Mouse (Mus musculus): Measurements from ENCODE around the gene Msl3l2. TPM values are rescaled to one million over a fixed set of nuclear protein-coding genes. Genes with fewer than 3 reads are reported as not detected.

Msl3l2 gene
- total and polyA plus RNA-seq, 3 experiments = not detected

GRCm38 (mm10) chr10:56148920-56149319 lies 42.2 kb downstream of the Msl3l2 start:
- H3K9ac ChIP-seq (ENCODE audit: control insufficient read depth, low read depth, low read length, poor library complexity, severe bottlenecking) = no peak overlapping the region
- H3K27ac ChIP-seq (ENCODE audit: control insufficient read depth, low read depth, low read length) = no peak overlapping the region
- H3K27me3 ChIP-seq (ENCODE audit: control insufficient read depth in 1 of 2, insufficient read depth in 2 of 2, low read length in 2 of 2) = no peaks in the 10 kb centered on the region
- no peaks in the 10 kb centered on the region for H3K79me2 ChIP-seq (ENCODE audit: control insufficient read depth, insufficient read depth, low read length, poor library complexity)
- no peaks in the 10 kb centered on the region for H3K4me1 ChIP-seq (ENCODE audit: control insufficient read depth in 1 of 2, insufficient read depth in 2 of 2, low read length in 2 of 2)
- TF ChIP-seq RAD21 (IDR thresholded peaks at IDR 0.05; ENCODE audit: low read depth, low read length) (no peak), RCOR1 (IDR thresholded peaks at IDR 0.05; ENCODE audit: low read depth, low read length) (no peak), MYB (IDR thresholded peaks at IDR 0.05; ENCODE audit: low read depth, low read length) (no peak), MEF2A (IDR thresholded peaks at IDR 0.05; ENCODE audit: extremely low read depth, insufficient replicate concordance, low read depth, low read length, poor library complexity, severe bottlenecking) (no peak), USF1 (IDR thresholded peaks at IDR 0.05; ENCODE audit: low read depth, low read length) (no peak), ZC3H11A (IDR thresholded peaks at IDR 0.05; ENCODE audit: low read depth, low read length) (no peak), ELF1 (IDR thresholded peaks at IDR 0.05; ENCODE audit: low read depth, low read length) (no peak), POLR2AphosphoS5 (IDR thresholded peaks at IDR 0.05; ENCODE audit: borderline replicate concordance, low read depth, low read length) (no peak), EP300 (IDR thresholded peaks at IDR 0.05; ENCODE audit: low read depth in 1 of 2, low read length in 2 of 2) (no peak)
- DNase-seq (ENCODE audit: low read depth, low spot score) = no peak
- H3K36me3 ChIP-seq (ENCODE audit: control insufficient read depth in 1 of 2, insufficient read depth in 2 of 2, low read length in 2 of 2) = no peaks in the 10 kb centered on the region
- H3K9me3 ChIP-seq (replicated peaks; ENCODE audit: insufficient read depth, low read length) = no peaks in the 10 kb centered on the region
- no peak overlapping the region for H3K4me3 ChIP-seq (ENCODE audit: control insufficient read depth in 1 of 2, insufficient read depth in 1 of 2, low read depth in 2 of 2, low read length in 2 of 2)

GRCm38 (mm10) chr10:56156956-56157355 lies 50.2 kb downstream of the Msl3l2 start:
- no peaks in the 10 kb centered on the region for H3K27me3 ChIP-seq (ENCODE audit: control insufficient read depth in 1 of 2, insufficient read depth in 2 of 2, low read length in 2 of 2)
- no peaks in the 10 kb centered on the region for H3K79me2 ChIP-seq (ENCODE audit: control insufficient read depth, insufficient read depth, low read length, poor library complexity)
- no peak overlapping the region for H3K4me3 ChIP-seq (ENCODE audit: control insufficient read depth in 1 of 2, insufficient read depth in 1 of 2, low read depth in 2 of 2, low read length in 2 of 2)
- no peak for DNase-seq (ENCODE audit: low read depth, low spot score)
- H3K4me1 ChIP-seq (ENCODE audit: control insufficient read depth in 1 of 2, insufficient read depth in 2 of 2, low read length in 2 of 2) = no peaks in the 10 kb centered on the region
- H3K27ac ChIP-seq (ENCODE audit: control insufficient read depth, low read depth, low read length) = no peak overlapping the region
- no peak overlapping the region for H3K9ac ChIP-seq (ENCODE audit: control insufficient read depth, low read depth, low read length, poor library complexity, severe bottlenecking)
- TF ChIP-seq EP300 (IDR thresholded peaks at IDR 0.05; ENCODE audit: low read depth in 1 of 2, low read length in 2 of 2) (no peak), NELFE (IDR thresholded peaks at IDR 0.05; ENCODE audit: low read depth, low read length) (no peak), TCF12 (IDR thresholded peaks at IDR 0.05; ENCODE audit: low read depth, low read length) (no peak), USF2 (IDR thresholded peaks at IDR 0.05; ENCODE audit: borderline replicate concordance in 1 of 2, insufficient read depth in 1 of 2, low read depth in 1 of 2, low read length in 2 of 2) (no peak), POLR2AphosphoS2 (IDR thresholded peaks at IDR 0.05; ENCODE audit: low read length) (no peak), GABPA (IDR thresholded peaks at IDR 0.05; ENCODE audit: low read depth, low read length) (no peak), CTCF (IDR thresholded peaks at IDR 0.05 in 2 of 3, conservative IDR thresholded peaks at IDR 0.05 in 1 of 3; ENCODE audit: control insufficient read depth in 1 of 3, insufficient read depth in 1 of 3, low read depth in 2 of 3, low read length in 3 of 3, poor library complexity in 1 of 3, severe bottlenecking in 1 of 3) (no peak), HCFC1 (IDR thresholded peaks at IDR 0.05; ENCODE audit: low read depth, low read length) (no peak), BHLHE40 (IDR thresholded peaks at IDR 0.05; ENCODE audit: borderline replicate concordance, low read depth, low read length) (no peak), RAD21 (IDR thresholded peaks at IDR 0.05; ENCODE audit: low read depth, low read length) (no peak), MYB (IDR thresholded peaks at IDR 0.05; ENCODE audit: low read depth, low read length) (no peak), SIN3A (IDR thresholded peaks at IDR 0.05; ENCODE audit: low read length) (no peak)
- H3K9me3 ChIP-seq (replicated peaks; ENCODE audit: insufficient read depth, low read length) = no peaks in the 10 kb centered on the region
- H3K36me3 ChIP-seq (ENCODE audit: control insufficient read depth in 1 of 2, insufficient read depth in 2 of 2, low read length in 2 of 2) = no peaks in the 10 kb centered on the region
